Mouse (Mus musculus) kidney, adult 2 months (tissue): ENCODE results near the gene Casp3.

Source experiments
- CTCF ChIP-seq: fragments of 200-500 bp; conservative IDR thresholded peaks from 2 replicates; pipeline ENCODE4 v1.5.1; 2011; ENCODE audit warnings: low read depth, mild to moderate bottlenecking, control low read depth, low read length, moderate library complexity, mixed read lengths; ENCODE audit not compliant: insufficient read depth, insufficient read length
- POLR2A ChIP-seq: fragments of 200-500 bp; IDR thresholded peaks from one replicate; pipeline ENCODE4 v1.6.1; 2011; ENCODE audit warnings: low read depth, low read length, control low read depth

GRCm38 (mm10) chr8:46569659-46570441 lies 47.2 kb upstream of the Casp3 start:
- no peak for TF ChIP-seq POLR2A
- TF ChIP-seq CTCF, result no peak
